Mouse (Mus musculus): ENCODE measurements around the gene Synpr. TPM values are rescaled to one million over a fixed set of nuclear protein-coding genes. Genes with fewer than 3 reads are reported as not detected.
A peak's percentile ranks its signal among the peaks of the same experiment; 100 is the strongest.

The Synpr gene
- total and polyA plus RNA-seq, 2 experiments from 2014 or later = 67.2 to 69.3 TPM

- TF ChIP-seq CTCF (IDR thresholded peaks at IDR 0.05; ENCODE audit: low read depth) = peak; percentile 86
- Histone ChIP-seq H3K9me3 (ENCODE audit: low read length) (no peaks in the 10 kb centered on the region), H3K9ac (no peak overlapping the region), H3K27me3 (ENCODE audit: insufficient read depth, low read length) (no peaks in the 10 kb centered on the region), H3K4me3 (ENCODE audit: low read depth, low read length) (no peak overlapping the region), H3K36me3 (ENCODE audit: insufficient read depth) (no peaks in the 10 kb centered on the region), H3K27ac (ENCODE audit: low read depth, low read length) (no peak overlapping the region), H3K4me2 (ENCODE audit: low read depth) (no peak overlapping the region), H3K4me1 (ENCODE audit: insufficient read depth) (no peaks in the 10 kb centered on the region)
- 26% methylated on average over 5 of the region's 5 CpGs for WGBS
- ATAC-seq (no peak), DNase-seq (peak; percentile 76)
Observed at GRCm38 (mm10) chr14:13354154-13354553, 69.6 kb downstream of the Synpr start.

GRCm38 (mm10) chr14:13355569-13356362, 71.2 kb downstream of the Synpr start:
- ATAC-seq (peak; percentile 80), DNase-seq (peak; percentile 90)
- Histone ChIP-seq H3K9me3 (ENCODE audit: low read length) (no peaks in the 10 kb centered on the region), H3K4me1 (ENCODE audit: insufficient read depth) (no peaks in the 10 kb centered on the region), H3K4me3 (ENCODE audit: low read depth, low read length) (no peak overlapping the region), H3K27me3 (ENCODE audit: insufficient read depth, low read length) (no peaks in the 10 kb centered on the region), H3K4me2 (ENCODE audit: low read depth) (0 out of 2 replicates have a peak overlapping the region, but pooled peaks have one; percentile 3), H3K27ac (ENCODE audit: low read depth, low read length) (no peak overlapping the region), H3K36me3 (ENCODE audit: insufficient read depth) (no peaks in the 10 kb centered on the region), H3K9ac (no peak overlapping the region)
- 5% methylated on average over 7 of the region's 7 CpGs for WGBS
- TF ChIP-seq CTCF (IDR thresholded peaks at IDR 0.05; ENCODE audit: low read depth) = peak; percentile 96

- ATAC-seq (no peak), DNase-seq (no peak)
- no peak for TF ChIP-seq CTCF (IDR thresholded peaks at IDR 0.05; ENCODE audit: low read depth)
Observed at GRCm38 (mm10) chr14:13357101-13357667, 72.6 kb downstream of the Synpr start.

GRCm38 (mm10) chr14:13358037-13358436, 73.5 kb downstream of the Synpr start:
- H3K27me3 ChIP-seq (ENCODE audit: insufficient read depth, low read length) = no peaks in the 10 kb centered on the region
- no peak overlapping the region for H3K27ac ChIP-seq (ENCODE audit: low read depth, low read length)
- DNase-seq = no peak
- H3K4me1 ChIP-seq (ENCODE audit: insufficient read depth) = no peaks in the 10 kb centered on the region
- H3K36me3 ChIP-seq (ENCODE audit: insufficient read depth) = no peaks in the 10 kb centered on the region
- 73% methylated on average over 2 of the region's 2 CpGs for WGBS
- no peaks in the 10 kb centered on the region for H3K9me3 ChIP-seq (ENCODE audit: low read length)
- H3K4me3 ChIP-seq (ENCODE audit: low read depth, low read length) = no peak overlapping the region
- H3K9ac ChIP-seq = no peak overlapping the region
- no peak for ATAC-seq
- no peak for TF ChIP-seq CTCF (IDR thresholded peaks at IDR 0.05; ENCODE audit: low read depth)
- no peak overlapping the region for H3K4me2 ChIP-seq (ENCODE audit: low read depth)

More at GRCm38 (mm10) chr14:13357101-13357667, 72.6 kb downstream of the Synpr start:
- H3K4me1 ChIP-seq (ENCODE audit: insufficient read depth) = no peaks in the 10 kb centered on the region
- no peak overlapping the region for H3K27ac ChIP-seq (ENCODE audit: low read depth, low read length)
- no peaks in the 10 kb centered on the region for H3K27me3 ChIP-seq (ENCODE audit: insufficient read depth, low read length)
- 46% methylated on average over 5 of the region's 5 CpGs for WGBS
- no peak overlapping the region for H3K4me2 ChIP-seq (ENCODE audit: low read depth)
- no peaks in the 10 kb centered on the region for H3K36me3 ChIP-seq (ENCODE audit: insufficient read depth)
- H3K9ac ChIP-seq = no peak overlapping the region
- no peak overlapping the region for H3K4me3 ChIP-seq (ENCODE audit: low read depth, low read length)
- H3K9me3 ChIP-seq (ENCODE audit: low read length) = no peaks in the 10 kb centered on the region

- no peak for TF ChIP-seq CTCF (IDR thresholded peaks at IDR 0.05; ENCODE audit: low read depth)
- no peak overlapping the region for H3K4me3 ChIP-seq (ENCODE audit: low read depth, low read length)
- no peaks in the 10 kb centered on the region for H3K27me3 ChIP-seq (ENCODE audit: insufficient read depth, low read length)
- no peak overlapping the region for H3K27ac ChIP-seq (ENCODE audit: low read depth, low read length)
- no peaks in the 10 kb centered on the region for H3K4me1 ChIP-seq (ENCODE audit: insufficient read depth)
- no peak overlapping the region for H3K4me2 ChIP-seq (ENCODE audit: low read depth)
- no peak for DNase-seq
- no peaks in the 10 kb centered on the region for H3K9me3 ChIP-seq (ENCODE audit: low read length)
- H3K9ac ChIP-seq = no peak overlapping the region
- no peaks in the 10 kb centered on the region for H3K36me3 ChIP-seq (ENCODE audit: insufficient read depth)
- ATAC-seq = no peak
Observed at GRCm38 (mm10) chr14:13361184-13361583, 76.6 kb downstream of the Synpr start.

- no peak overlapping the region for H3K4me3 ChIP-seq (ENCODE audit: low read depth, low read length)
- H3K4me1 ChIP-seq (ENCODE audit: insufficient read depth) = no peaks in the 10 kb centered on the region
- no peaks in the 10 kb centered on the region for H3K36me3 ChIP-seq (ENCODE audit: insufficient read depth)
- DNase-seq (no peak), ATAC-seq (no peak)
- H3K4me2 ChIP-seq (ENCODE audit: low read depth) = no peak overlapping the region
- no peak overlapping the region for H3K9ac ChIP-seq
- 95% methylated on average over 3 of the region's 3 CpGs for WGBS
- TF ChIP-seq CTCF (IDR thresholded peaks at IDR 0.05; ENCODE audit: low read depth) = no peak
- H3K27me3 ChIP-seq (ENCODE audit: insufficient read depth, low read length) = no peaks in the 10 kb centered on the region
- H3K9me3 ChIP-seq (ENCODE audit: low read length) = no peaks in the 10 kb centered on the region
- H3K27ac ChIP-seq (ENCODE audit: low read depth, low read length) = no peak overlapping the region
Observed at GRCm38 (mm10) chr14:13361642-13362041, 77.1 kb downstream of the Synpr start.

GRCm38 (mm10) chr14:13368309-13368708, 83.7 kb downstream of the Synpr start:
- Histone ChIP-seq H3K27ac (ENCODE audit: low read depth, low read length) (no peak overlapping the region), H3K9me3 (ENCODE audit: low read length) (no peaks in the 10 kb centered on the region), H3K4me2 (ENCODE audit: low read depth) (no peak overlapping the region), H3K9ac (no peak overlapping the region), H3K27me3 (ENCODE audit: insufficient read depth, low read length) (no peaks in the 10 kb centered on the region), H3K4me1 (ENCODE audit: insufficient read depth) (no peaks in the 10 kb centered on the region), H3K36me3 (ENCODE audit: insufficient read depth) (no peaks in the 10 kb centered on the region), H3K4me3 (ENCODE audit: low read depth, low read length) (no peak overlapping the region)
- ATAC-seq = no peak
- TF ChIP-seq CTCF (IDR thresholded peaks at IDR 0.05; ENCODE audit: low read depth) = 0 out of 2 replicates have a peak, but pooled peaks have one; percentile 13
- DNase-seq = no peak
- 84% methylated on average over 3 of the region's 3 CpGs for WGBS
